Mouse (Mus musculus) C2C12 (cell line): ENCODE data around the gene Gm47985. TPM values are rescaled to one million over a fixed set of nuclear protein-coding genes. Genes with fewer than 3 reads are reported as not detected.
"Not testable (repeated sequence)": the region's sequence is repeated elsewhere in the genome, so short reads cannot be mapped to it uniquely, and the experiment has no call there.

Experiments used
- H3K27me3 ChIP-seq: one replicate; pipeline ENCODE4 v1.6.1; 2011; ENCODE audit not compliant: control insufficient read depth, insufficient read depth, insufficient read length
- H3K36me3 ChIP-seq: one replicate; pipeline ENCODE4 v1.6.1; 2011; ENCODE audit not compliant: control insufficient read depth, insufficient read depth
- H3K4me3 ChIP-seq: one replicate; pipeline ENCODE4 v1.5.1; 2011; ENCODE audit warnings: mild to moderate bottlenecking, control low read depth; ENCODE audit not compliant: poor library complexity, insufficient read depth, severe bottlenecking
- H3K79me2 ChIP-seq: one replicate; pipeline ENCODE4 v1.6.1; 2011; ENCODE audit not compliant: control insufficient read depth, insufficient read depth
- H3K79me3 ChIP-seq: one replicate; pipeline ENCODE4 v1.6.1; 2011; ENCODE audit warnings: low read depth, control low read depth
- H3ac ChIP-seq: one replicate; pipeline ENCODE3; 2011; ENCODE audit warnings: low read depth; ENCODE audit not compliant: control insufficient read depth, insufficient read length
- CEBPB ChIP-seq: IDR thresholded peaks from one replicate; pipeline ENCODE4 v1.6.1; 2011; ENCODE audit warnings: low read depth, mild to moderate bottlenecking, control low read depth, moderate library complexity
- CTCF ChIP-seq: IDR thresholded peaks from one replicate; pipeline ENCODE4 v1.5.1; 2011; ENCODE audit not compliant: control insufficient read depth, insufficient read depth, insufficient read length
- MAX ChIP-seq: IDR thresholded peaks from one replicate; pipeline ENCODE4 v1.6.1; 2011; ENCODE audit warnings: mild to moderate bottlenecking, control low read depth
- MYOD1 ChIP-seq: IDR thresholded peaks from one replicate; pipeline ENCODE4 v1.6.1; 2011; ENCODE audit warnings: low read depth; ENCODE audit not compliant: control insufficient read depth, insufficient read length
- MYOG ChIP-seq: IDR thresholded peaks from one replicate; pipeline ENCODE4 v1.6.1; 2011; ENCODE audit not compliant: control insufficient read depth, insufficient read length; ENCODE audit errors: extremely low read depth
- polyA plus RNA-seq: library from polyadenylated mRNA; unstranded; fragments of >200 nt; fragmentation: generic; extraction: Trizol; gene quantifications from one replicate; pipeline ENCODE4 v1.2.1, GENCODE M21; 2012; ENCODE audit warnings: missing spikeins

Gene Gm47985
- polyA plus RNA-seq, 1 experiment = 0.07 TPM

- H3ac ChIP-seq = no peak overlapping the region
- H3K36me3 ChIP-seq = no peaks in the 10 kb centered on the region
- TF ChIP-seq CEBPB (no peak), CTCF (no peak), MAX (no peak), MYOG (no peak), MYOD1 (no peak)
- H3K27me3 ChIP-seq = no peaks in the 10 kb centered on the region
- H3K4me3 ChIP-seq = no peak overlapping the region
- H3K79me3 ChIP-seq = no peaks in the 10 kb centered on the region
- H3K79me2 ChIP-seq = no peaks in the 10 kb centered on the region
These were observed 6.1 kb downstream of the Gm47985 start for GRCm38 (mm10) chr1:151188469-151188868.

GRCm38 (mm10) chr1:151192075-151192474 is 9.7 kb downstream of the Gm47985 start, which contains the start of gene Gm8947:
Gene Gm8947 (plus strand): TSS chr1:151192376.
- H3K27me3 ChIP-seq, H3K4me3 ChIP-seq, H3ac ChIP-seq, H3K36me3 ChIP-seq, H3K79me2 ChIP-seq, H3K79me3 ChIP-seq: not testable (repeated sequence)

- H3K4me3 ChIP-seq, H3K36me3 ChIP-seq, H3ac ChIP-seq, H3K79me2 ChIP-seq, H3K27me3 ChIP-seq, H3K79me3 ChIP-seq: not testable (repeated sequence)
These were observed 10.4 kb downstream of the Gm47985 start for GRCm38 (mm10) chr1:151192739-151193138.

GRCm38 (mm10) chr1:151195986-151196385 is 13.6 kb downstream of the Gm47985 start:
- H3K4me3 ChIP-seq, H3K79me3 ChIP-seq: not testable (repeated sequence)

GRCm38 (mm10) chr1:151196690-151197089 is 14.4 kb downstream of the Gm47985 start:
- H3K27me3 ChIP-seq, H3ac ChIP-seq, H3K79me3 ChIP-seq, H3K79me2 ChIP-seq, H3K4me3 ChIP-seq, H3K36me3 ChIP-seq: not testable (repeated sequence)

More at GRCm38 (mm10) chr1:151195986-151196385, 13.6 kb downstream of the Gm47985 start:
- not testable (repeated sequence) for H3K79me2 ChIP-seq, H3ac ChIP-seq, H3K27me3 ChIP-seq, H3K36me3 ChIP-seq

GRCm38 (mm10) chr1:151198120-151198519 is 15.8 kb downstream of the Gm47985 start, which contains the start of gene Gm47995:
Gene Gm47995 (plus strand): TSS chr1:151198448.
- not testable (repeated sequence) for H3K27me3 ChIP-seq, H3K36me3 ChIP-seq

GRCm38 (mm10) chr1:151200620-151201019 is 18.3 kb downstream of the Gm47985 start:
- not testable (repeated sequence) for H3K36me3 ChIP-seq, H3K4me3 ChIP-seq, H3K27me3 ChIP-seq, H3K79me2 ChIP-seq, H3ac ChIP-seq, H3K79me3 ChIP-seq

More at GRCm38 (mm10) chr1:151198120-151198519, 15.8 kb downstream of the Gm47985 start, which contains the start of gene Gm47995:
- H3K79me3 ChIP-seq, H3ac ChIP-seq, H3K79me2 ChIP-seq, H3K4me3 ChIP-seq: not testable (repeated sequence)

- H3K27me3 ChIP-seq, H3ac ChIP-seq, H3K79me3 ChIP-seq, H3K4me3 ChIP-seq, H3K79me2 ChIP-seq, H3K36me3 ChIP-seq: not testable (repeated sequence)
These were observed 20.4 kb downstream of the Gm47985 start for GRCm38 (mm10) chr1:151202771-151203170.

GRCm38 (mm10) chr1:151203818-151204217 is 21.5 kb downstream of the Gm47985 start, which contains the start of gene 3110040M04Rik:
Gene 3110040M04Rik (plus strand): TSS chr1:151204121.
- not testable (repeated sequence) for H3K79me3 ChIP-seq, H3K79me2 ChIP-seq, H3ac ChIP-seq, H3K4me3 ChIP-seq, H3K36me3 ChIP-seq, H3K27me3 ChIP-seq

- not testable (repeated sequence) for H3K4me3 ChIP-seq, H3K79me2 ChIP-seq, H3ac ChIP-seq, H3K79me3 ChIP-seq, H3K36me3 ChIP-seq, H3K27me3 ChIP-seq
These were observed 26.2 kb downstream of the Gm47985 start for GRCm38 (mm10) chr1:151208493-151208892.

GRCm38 (mm10) chr1:151208944-151209343 is 26.6 kb downstream of the Gm47985 start:
- H3K27me3 ChIP-seq, H3K36me3 ChIP-seq, H3ac ChIP-seq, H3K4me3 ChIP-seq, H3K79me3 ChIP-seq, H3K79me2 ChIP-seq: not testable (repeated sequence)
